Mouse (Mus musculus): ENCODE measurements around the gene Hoxa11. TPM values are rescaled to one million over a fixed set of nuclear protein-coding genes. Genes with fewer than 3 reads are reported as not detected.

Gene Hoxa11
- 1 to 10 TPM; 1.5 to 4.0 TPM for total RNA-seq (2021)
- long read RNA-seq, experiment 1, partial matches to known transcripts: 0 of 3 reads
- long read RNA-seq, experiment 1, other reads (novel, unspliced or antisense): 0 of 3 reads
- long read RNA-seq, experiment 2, partial matches to known transcripts: 0 of 4 reads
- long read RNA-seq, experiment 2, other reads (novel, unspliced or antisense): 0 of 4 reads

- intact Hi-C loops (cut with DNase I; ENCODE audit: low total_unique reads): no loop called here
- DNase-seq: no peak
These were observed at the start of gene Hoxa11 for GRCm38 (mm10) chr6:52245757-52246142. Gene Hoxa11 (minus strand): TSS chr6:52245810.

DNA sequence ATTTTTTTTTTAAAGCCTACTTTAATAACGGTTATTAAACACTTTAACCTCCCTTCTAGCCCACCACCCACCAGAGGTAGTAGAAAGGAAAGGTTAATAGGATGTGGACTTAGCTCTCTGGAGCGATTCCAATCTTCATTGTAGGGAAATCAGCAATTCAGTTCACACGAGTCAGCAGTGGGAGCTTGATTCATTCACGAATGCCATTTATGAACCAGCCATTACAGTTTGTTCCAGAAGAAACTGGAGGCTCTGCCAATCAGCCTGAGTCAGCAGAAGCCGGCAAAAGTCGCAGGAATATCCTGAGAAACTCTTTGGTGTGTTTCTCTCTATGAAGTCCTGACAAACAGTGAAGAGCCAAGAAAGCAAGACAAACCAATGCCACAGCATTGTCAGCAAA lies 49.0 kb upstream of the Hoxa11 start:
- no peak for DNase-seq
- intact Hi-C loops (cut with DNase I; ENCODE audit: low total_unique reads): no loop called here

GRCm38 (mm10) chr6:52292328-52292727 lies 46.7 kb upstream of the Hoxa11 start:
- DNase-seq: no peak
- intact Hi-C loops (cut with DNase I; ENCODE audit: low total_unique reads): no loop called here

DNA sequence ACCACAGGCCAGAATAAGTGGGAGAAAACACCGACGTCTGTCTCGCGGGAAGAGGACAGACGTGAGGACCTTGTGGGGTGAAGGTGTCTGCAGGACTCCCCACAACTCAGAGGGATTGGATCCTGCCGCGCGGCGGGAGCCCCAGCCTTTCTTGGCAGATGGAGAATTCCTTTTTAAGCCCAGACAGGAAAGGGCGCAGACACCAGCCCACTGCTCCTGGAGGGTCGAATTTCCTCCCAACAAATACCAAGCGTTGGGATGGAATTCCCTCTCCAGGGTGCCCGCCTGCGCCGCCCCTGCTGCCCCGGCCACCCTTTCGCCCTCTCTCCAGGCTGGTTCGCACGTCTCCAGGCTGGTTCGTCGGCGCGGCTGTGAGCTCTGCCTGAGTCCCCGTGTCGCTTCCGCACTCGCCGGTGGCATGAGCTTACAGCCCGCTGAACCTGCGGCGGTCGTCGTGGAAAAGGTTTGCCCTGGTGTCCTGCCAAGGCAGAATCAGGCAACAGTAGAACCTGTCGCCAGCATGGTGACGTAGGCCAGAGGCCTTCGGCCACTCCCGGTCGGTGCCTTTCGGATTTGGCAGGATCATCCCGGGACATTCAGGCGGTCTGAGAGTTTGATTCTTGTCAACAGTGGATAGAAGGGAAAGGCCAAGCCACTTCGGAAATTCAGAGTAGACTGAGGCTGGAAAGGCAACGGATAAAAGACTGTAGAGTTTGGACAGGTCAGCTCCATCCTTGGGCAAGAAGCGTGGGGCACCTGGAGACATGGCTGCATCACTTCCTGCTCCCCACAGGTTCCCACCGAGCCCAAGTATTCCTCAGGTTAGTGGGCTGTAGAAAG lies 45.6 kb upstream of the Hoxa11 start:
- DNase-seq: no peak
- intact Hi-C loops (cut with DNase I; ENCODE audit: low total_unique reads): no loop called here

DNA sequence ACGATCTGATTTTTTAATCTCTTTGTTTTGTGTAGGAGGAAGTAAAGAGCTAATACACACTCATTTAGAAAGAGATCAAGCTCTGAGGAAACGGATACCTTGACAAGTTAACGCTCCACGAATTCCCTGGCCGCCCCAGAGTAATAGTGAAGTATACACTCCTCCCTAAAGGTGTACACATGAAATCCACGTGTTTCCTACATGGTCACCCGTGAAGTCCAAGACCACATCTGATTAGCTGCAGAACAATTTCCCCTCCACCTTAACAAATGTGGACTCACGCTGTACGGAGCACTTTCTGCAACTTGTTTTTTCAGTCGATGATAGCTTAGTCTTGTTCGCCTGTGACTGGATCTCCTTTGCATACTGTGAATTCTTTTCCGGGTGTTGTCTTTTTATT lies 44.6 kb upstream of the Hoxa11 start:
- intact Hi-C loops (cut with DNase I; ENCODE audit: low total_unique reads): no loop called here
- no peak for DNase-seq

DNA sequence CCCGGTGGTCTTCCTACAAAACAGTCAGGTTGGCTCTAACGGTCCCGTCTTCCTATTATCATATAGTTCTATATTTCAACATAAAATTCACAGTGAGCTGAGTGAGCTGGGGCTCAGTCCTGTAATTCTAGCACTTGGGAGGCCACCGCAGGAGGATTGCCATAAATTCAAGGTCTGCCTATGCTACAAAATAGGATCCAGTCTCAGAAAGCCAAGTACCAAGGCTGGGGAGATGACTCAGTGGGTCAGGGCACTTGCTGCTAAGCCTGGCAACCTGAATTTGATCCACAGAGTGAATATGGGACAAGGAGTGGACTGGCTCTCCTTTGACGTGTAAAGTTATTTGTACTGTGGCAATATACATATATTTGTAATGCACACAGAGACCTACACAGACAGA lies 38.3 kb upstream of the Hoxa11 start:
- intact Hi-C loops (cut with DNase I; ENCODE audit: low total_unique reads): no loop called here

GRCm38 (mm10) chr6:52281084-52281483 lies 35.5 kb upstream of the Hoxa11 start:
- DNase-seq: no peak
- intact Hi-C loops (cut with DNase I; ENCODE audit: low total_unique reads): no loop called here

More for the DNA sequence above, 38.3 kb upstream of the Hoxa11 start:
- DNase-seq: no peak

DNA sequence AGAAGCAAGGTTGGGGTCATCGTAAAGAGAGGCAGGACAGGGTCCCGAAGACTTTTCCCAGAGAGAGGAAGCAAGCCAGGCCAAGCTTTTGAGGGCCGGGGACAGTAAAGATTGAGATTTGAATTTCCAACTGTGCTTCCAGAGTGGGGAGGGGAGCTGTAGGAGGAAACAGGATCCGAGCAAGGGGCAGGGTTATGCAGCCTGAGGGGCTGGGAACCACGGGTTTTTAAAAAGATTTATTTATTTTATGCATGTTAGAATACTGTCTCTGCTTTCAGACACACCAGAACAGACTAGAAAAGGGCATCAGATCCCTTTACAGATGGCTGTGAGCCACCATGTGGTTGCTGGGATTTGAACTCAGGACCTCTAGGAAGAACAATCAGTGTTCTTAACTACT lies 31.3 kb upstream of the Hoxa11 start:
- intact Hi-C loops (cut with DNase I; ENCODE audit: low total_unique reads): no loop called here
- DNase-seq: no peak

DNA sequence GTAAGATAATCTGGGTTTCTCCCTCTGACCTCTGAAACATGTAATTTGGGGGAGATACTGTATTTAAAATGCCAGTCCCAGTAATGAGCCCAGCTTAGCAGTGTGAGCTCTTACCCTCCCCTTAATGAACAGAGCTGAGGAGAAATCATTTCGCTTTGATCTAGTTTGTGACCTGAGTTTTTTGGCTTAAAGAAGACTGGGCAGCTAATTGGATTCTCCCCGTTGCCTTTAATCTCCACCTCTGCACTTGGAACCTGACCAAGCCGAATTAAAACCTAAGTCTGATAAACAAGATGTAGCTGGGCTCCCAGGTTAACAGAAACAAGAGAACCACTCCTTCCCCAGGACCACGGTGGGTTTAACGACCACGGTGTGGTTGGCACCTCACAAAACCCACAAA lies 30.8 kb upstream of the Hoxa11 start:
- intact Hi-C loops (cut with DNase I; ENCODE audit: low total_unique reads): no loop called here
- DNase-seq: no peak

DNA sequence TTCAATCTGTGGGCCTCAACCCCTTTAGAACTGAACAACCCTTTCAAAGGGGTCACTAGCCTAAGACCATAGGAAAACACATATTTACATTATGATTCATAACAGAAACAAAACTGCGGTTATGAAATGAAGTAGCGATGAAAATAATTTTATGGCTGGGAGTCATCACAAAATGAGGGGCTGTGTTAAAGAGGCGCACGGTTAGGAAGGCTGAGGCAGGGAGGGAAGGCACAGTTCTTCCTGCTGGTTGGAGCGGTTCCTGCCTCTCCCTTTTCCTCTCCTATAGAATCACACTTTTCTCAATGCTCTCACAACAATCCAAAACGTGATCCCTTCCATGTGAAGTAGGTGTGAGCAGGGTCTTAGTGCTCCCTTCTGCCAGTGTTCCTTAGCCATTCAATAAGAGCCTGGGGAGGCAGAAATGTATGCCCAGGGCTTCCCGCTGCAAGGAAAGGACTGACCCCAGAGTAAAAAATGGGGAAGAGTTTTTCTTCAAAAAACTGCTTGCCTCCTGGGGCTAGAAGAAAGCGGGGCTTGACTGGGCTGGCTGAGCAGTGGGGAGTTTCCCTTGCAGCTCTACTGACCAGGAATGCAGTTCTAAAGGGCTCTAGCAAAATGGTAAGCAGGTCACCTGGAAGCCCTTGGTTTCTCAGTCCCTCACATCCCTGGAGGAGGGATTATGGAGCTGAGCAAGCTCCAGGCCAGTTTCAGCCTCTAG lies 30.1 kb upstream of the Hoxa11 start:
- intact Hi-C loops (cut with DNase I; ENCODE audit: low total_unique reads): no loop called here

GRCm38 (mm10) chr6:52274576-52274975 lies 29.0 kb upstream of the Hoxa11 start:
- DNase-seq: no peak
- intact Hi-C loops (cut with DNase I; ENCODE audit: low total_unique reads): no loop called here

More for the DNA sequence above, 30.1 kb upstream of the Hoxa11 start:
- no peak for DNase-seq

- DNase-seq: no peak
- intact Hi-C loops (cut with DNase I; ENCODE audit: low total_unique reads): no loop called here
These were observed 28.2 kb upstream of the Hoxa11 start for GRCm38 (mm10) chr6:52273656-52274280.

- intact Hi-C loops (cut with DNase I; ENCODE audit: low total_unique reads): no loop called here
These were observed 27.4 kb upstream of the Hoxa11 start for GRCm38 (mm10) chr6:52272766-52273655.

GRCm38 (mm10) chr6:52270494-52271480 lies 25.2 kb upstream of the Hoxa11 start:
- peak; percentile 56 for DNase-seq
- intact Hi-C loops (cut with DNase I; ENCODE audit: low total_unique reads): no loop called here

More at GRCm38 (mm10) chr6:52272766-52273655, 27.4 kb upstream of the Hoxa11 start:
- no peak for DNase-seq

GRCm38 (mm10) chr6:52268756-52269155 lies 23.1 kb upstream of the Hoxa11 start:
- intact Hi-C loops (cut with DNase I; ENCODE audit: low total_unique reads): loop anchor here (2.0 kb wide), 1 partner anchor 306 kb away; no protein-coding TSS in a partner anchor
- no peak for DNase-seq

DNA sequence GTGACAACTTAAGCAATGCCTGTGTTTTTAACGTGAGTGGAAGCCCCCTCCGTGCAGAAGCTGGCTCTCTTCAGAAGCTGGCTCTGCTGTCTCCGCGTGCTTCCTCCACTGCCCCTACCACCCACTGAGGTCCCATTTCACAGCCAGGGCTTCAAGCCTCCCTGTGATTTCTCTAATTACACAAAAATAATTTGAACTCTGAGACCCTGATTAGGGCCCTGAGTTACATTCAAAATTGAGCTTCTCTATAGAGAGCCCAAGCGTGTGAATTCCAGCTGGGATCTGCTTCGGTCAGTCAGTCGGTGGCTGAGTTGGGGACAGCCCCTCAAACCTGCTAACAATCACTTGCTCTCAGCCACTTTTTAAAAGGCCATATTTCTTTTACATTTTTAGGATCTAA lies 22.7 kb upstream of the Hoxa11 start:
- no peak for DNase-seq
- intact Hi-C loops (cut with DNase I; ENCODE audit: low total_unique reads): loop anchor here (2.0 kb wide), 1 partner anchor 306 kb away; no protein-coding TSS in a partner anchor

- DNase-seq: no peak
- intact Hi-C loops (cut with DNase I; ENCODE audit: low total_unique reads): loop anchor here (2.0 kb wide), 1 partner anchor 307 kb away; no protein-coding TSS in a partner anchor
These were observed 22.1 kb upstream of the Hoxa11 start for GRCm38 (mm10) chr6:52267691-52268090.

DNA sequence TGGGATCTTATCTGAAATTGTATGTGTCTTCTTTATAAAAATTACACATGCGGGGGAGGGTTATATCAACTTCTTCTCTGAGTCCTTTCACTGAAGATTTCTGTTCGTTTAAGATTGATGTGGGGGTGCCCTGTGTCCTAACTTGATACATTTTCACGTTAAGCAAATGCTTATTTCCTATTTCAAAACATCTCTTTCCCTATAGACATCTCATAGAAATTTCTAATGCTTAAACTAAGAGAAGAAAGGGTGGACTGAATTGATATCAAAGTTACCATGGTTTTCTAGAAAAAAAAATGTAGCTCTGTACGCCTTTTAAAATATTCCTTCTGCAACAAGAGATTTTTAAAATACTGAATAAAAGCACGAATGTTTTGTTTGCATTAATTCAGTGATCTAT lies 21.6 kb upstream of the Hoxa11 start:
- no peak for DNase-seq
- intact Hi-C loops (cut with DNase I; ENCODE audit: low total_unique reads): no loop called here

All from gastrocnemius, postnatal 14 days (tissue).